Mouse (Mus musculus) liver, embryonic 14.5 days (tissue): ENCODE data around the gene 1700061G19Rik. TPM values are rescaled to one million over a fixed set of nuclear protein-coding genes. Genes with fewer than 3 reads are reported as not detected.

ENCODE experiments used
- ATAC-seq: fragments of 200-750 bp; cut with Nextera tagmentation; 2 replicates; pipeline ENCODE4 v1.8.0; 2017; ENCODE audit warnings: moderate number of reproducible peaks, mild to moderate bottlenecking, moderate library complexity; ENCODE audit not compliant: insufficient read depth
- DNase-seq, 3 experiments: peaks; one replicate each; pipeline ENCODE4 v3.0.0-alpha.2; 2012 to 2013; ENCODE audit warnings: low read depth in 3 of 3, low spot score in 3 of 3
- H3K27ac ChIP-seq: fragments of 300-500 bp; sonication (generic); 2 replicates; pipeline ENCODE4 v1.5.1; 2014; ENCODE audit warnings: moderate library complexity, mild to moderate bottlenecking, control low read depth, inconsistent platforms
- H3K27me3 ChIP-seq: fragments of 300-500 bp; sonication (generic); 2 replicates; pipeline ENCODE4 v1.6.1; 2014; ENCODE audit warnings: mild to moderate bottlenecking, low read length, moderate library complexity; ENCODE audit not compliant: control insufficient read depth, insufficient read depth
- H3K36me3 ChIP-seq: fragments of 300-500 bp; sonication (generic); replicated peaks from 2 replicates; pipeline ENCODE4 v1.6.1; 2014; ENCODE audit warnings: low read depth; ENCODE audit not compliant: control insufficient read depth, insufficient read depth
- H3K4me1 ChIP-seq, 2 experiments: fragments of 200-500 bp in 1 of 2; fragments of 300-500 bp in 1 of 2; sonication (generic) in 1 of 2; replicated peaks; 2 replicates each; pipeline ENCODE4 v1.6.1; 2012 to 2014; ENCODE audit warnings: antibody characterized with exemption in 1 of 2, inconsistent platforms in 1 of 2, low read length in 1 of 2; ENCODE audit not compliant: control insufficient read depth in 2 of 2, insufficient read depth in 2 of 2
- H3K4me2 ChIP-seq: fragments of 300-500 bp; sonication (generic); 2 replicates; pipeline ENCODE4 v1.6.1; 2014; ENCODE audit warnings: low read depth, mild to moderate bottlenecking, control low read depth, moderate library complexity
- H3K4me3 ChIP-seq, 2 experiments: fragments of 200-500 bp in 1 of 2; fragments of 300-500 bp in 1 of 2; sonication (generic) in 1 of 2; 2 replicates each; pipeline ENCODE4 v1.5.1; 2012 to 2014; ENCODE audit warnings: low read depth in 2 of 2, low read length in 2 of 2, mild to moderate bottlenecking in 2 of 2, control low read depth in 1 of 2, inconsistent platforms in 1 of 2, moderate library complexity in 1 of 2; ENCODE audit not compliant: insufficient read depth in 1 of 2
- H3K9ac ChIP-seq: fragments of 300-500 bp; sonication (generic); replicated peaks from 2 replicates; pipeline ENCODE4 v1.6.1; 2014; ENCODE audit warnings: mild to moderate bottlenecking, control low read depth, moderate library complexity
- H3K9me3 ChIP-seq: fragments of 300-500 bp; sonication (generic); 2 replicates; pipeline ENCODE4 v1.6.1; 2016; ENCODE audit warnings: low read length, mixed read lengths; ENCODE audit not compliant: control insufficient read depth
- CTCF ChIP-seq: IDR thresholded peaks from 2 replicates; pipeline ENCODE4 v1.5.1; 2016; ENCODE audit warnings: antibody characterized with exemption, low read depth, control low read depth
- EP300 ChIP-seq: IDR thresholded peaks from 2 replicates; pipeline ENCODE4 v1.6.1; 2016; ENCODE audit warnings: antibody characterized with exemption, low read depth
- WGBS: fragments of 180-500 bp; shearing (Covaris S2); extraction: QIAGEN DNeasy Blood & Tissue Kit; methylation state at CpG from one replicate; pipeline ENCODE4 v1.1.7; 2014; ENCODE audit not compliant: insufficient replicate concordance; 5-methylcytosine and 5-hydroxymethylcytosine counted together
- polyA plus RNA-seq, 2 experiments: library from polyadenylated mRNA; depleted of rRNA in 1 of 2; stranded (reverse) in 1 of 2; unstranded in 1 of 2; fragments of >200 nt; fragmentation: Nextera tagmentation in 1 of 2; extraction: Ambion mirVana in 1 of 2; gene quantifications; 2 replicates each; pipeline versions ENCODE4 v1.2.1 to v1.2.3; 2012 to 2014

The 1700061G19Rik gene
- polyA plus RNA-seq, 2 experiments: 0.02 to 0.05 TPM

- no peak overlapping the region for H3K4me3 ChIP-seq
- TF ChIP-seq CTCF (no peak), EP300 (no peak)
- H3K27ac ChIP-seq: no peak overlapping the region
- peaks cover 0 to 11% of the 10 kb centered on the region in 2 experiments; a peak in 2 of 4 replicates for H3K4me1 ChIP-seq
- no peaks in the 10 kb centered on the region for H3K9me3 ChIP-seq
- H3K9ac ChIP-seq: no peak overlapping the region
- no peaks in the 10 kb centered on the region for H3K27me3 ChIP-seq
- H3K36me3 ChIP-seq: no peaks in the 10 kb centered on the region; the same call in 1 of the 2 replicates
- 32% methylated on average over 3 of the region's 3 CpGs for WGBS
- ATAC-seq (no peak), DNase-seq (no peak)
- H3K4me2 ChIP-seq: no peak overlapping the region
Observed at GRCm38 (mm10) chr17:56913023-56913422, 37.7 kb downstream of the 1700061G19Rik start.

GRCm38 (mm10) chr17:56913444-56913843 lies 38.2 kb downstream of the 1700061G19Rik start:
- TF ChIP-seq EP300 (no peak), CTCF (no peak)
- Histone ChIP-seq H3K9me3 (no peaks in the 10 kb centered on the region), H3K27me3 (no peaks in the 10 kb centered on the region), H3K27ac (no peak overlapping the region), H3K36me3 (no peaks in the 10 kb centered on the region; the same call in 1 of the 2 replicates), H3K9ac (no peak overlapping the region), H3K4me3 (no peak overlapping the region), H3K4me2 (no peak overlapping the region), H3K4me1 (peaks cover 0 to 8% of the 10 kb centered on the region in 2 experiments; a peak in 2 of 4 replicates)
- no peak for DNase-seq
- no peak for ATAC-seq

GRCm38 (mm10) chr17:56917166-56917565 lies 41.9 kb downstream of the 1700061G19Rik start:
- TF ChIP-seq CTCF: no peak
- 73% methylated on average over 2 of the region's 2 CpGs for WGBS
- Histone ChIP-seq H3K4me2 (no peak overlapping the region), H3K27me3 (no peaks in the 10 kb centered on the region), H3K9me3 (no peaks in the 10 kb centered on the region), H3K27ac (no peak overlapping the region), H3K4me3 (no peak overlapping the region), H3K9ac (no peak overlapping the region), H3K4me1 (peaks cover 0 to 7% of the 10 kb centered on the region in 2 experiments; a peak in 2 of 4 replicates), H3K36me3 (no peaks in the 10 kb centered on the region; the same call in 1 of the 2 replicates)
- no peak for ATAC-seq
- no peak for DNase-seq

GRCm38 (mm10) chr17:56919725-56920124 lies 44.4 kb downstream of the 1700061G19Rik start:
- TF ChIP-seq EP300 (no peak), CTCF (no peak)
- 69% methylated on average over 3 of the region's 3 CpGs for WGBS
- H3K9me3 ChIP-seq: no peaks in the 10 kb centered on the region
- H3K4me1 ChIP-seq: no peaks in the 10 kb centered on the region
- ATAC-seq (no peak), DNase-seq (no peak)
- no peak overlapping the region for H3K4me3 ChIP-seq
- no peaks in the 10 kb centered on the region for H3K27me3 ChIP-seq
- no peak overlapping the region for H3K4me2 ChIP-seq
- H3K36me3 ChIP-seq: no peaks in the 10 kb centered on the region; the same call in 1 of the 2 replicates
- no peak overlapping the region for H3K27ac ChIP-seq
- H3K9ac ChIP-seq: no peak overlapping the region

GRCm38 (mm10) chr17:56925998-56926397 lies 50.7 kb downstream of the 1700061G19Rik start:
- H3K4me3 ChIP-seq: no peak overlapping the region
- DNase-seq: no peak
- WGBS: 68% methylated on average over 2 of the region's 2 CpGs
- no peaks in the 10 kb centered on the region; the same call in 1 of the 2 replicates for H3K36me3 ChIP-seq
- no peaks in the 10 kb centered on the region for H3K9me3 ChIP-seq
- no peak for ATAC-seq
- H3K9ac ChIP-seq: no peak overlapping the region
- TF ChIP-seq EP300 (no peak), CTCF (no peak)
- no peaks in the 10 kb centered on the region for H3K27me3 ChIP-seq
- peaks cover 0 to 12% of the 10 kb centered on the region in 2 experiments; a peak in 2 of 4 replicates for H3K4me1 ChIP-seq
- H3K4me2 ChIP-seq: no peak overlapping the region
- no peak overlapping the region for H3K27ac ChIP-seq
